Mouse (Mus musculus) left cerebral cortex, adult 2 months (tissue): ENCODE data around the gene Pbx2. TPM values are rescaled to one million over a fixed set of nuclear protein-coding genes. Genes with fewer than 3 reads are reported as not detected.

Experiments used
- DNase-seq, 2 experiments: peaks; one replicate each; pipeline ENCODE4 v3.0.0; 2021 to 2022; ENCODE audit warnings: low spot score in 2 of 2, mixed read lengths in 1 of 2; ENCODE audit errors: extremely low spot score in 1 of 2
- H3K27ac ChIP-seq: fragments of 200-600 bp; 2 replicates; pipeline ENCODE4 v1.8.1; 2022
- H3K4me3 ChIP-seq: fragments of 200-600 bp; 2 replicates; pipeline ENCODE4 v1.8.1; 2022
- CTCF ChIP-seq: fragments of 200-600 bp; IDR thresholded peaks from 2 replicates; pipeline ENCODE4 v1.8.1; 2022; ENCODE audit warnings: antibody characterized with exemption, mild to moderate bottlenecking, moderate library complexity
- intact Hi-C: fragments of 180-260 bp; cut with DNase I; formaldehyde crosslinking; loops from one replicate; pipeline ENCODE4 v1.15.1; 2025
- total RNA-seq, 2 experiments: library from RNA; stranded (reverse); gene quantifications; 2 replicates each; pipeline ENCODE4 v1.2.3; 2021

The Pbx2 gene
- total RNA-seq, 2 experiments from 2014 or later = 49.6 to 68.5 TPM

- intact Hi-C loops = loop anchor here (10.0 kb wide), 1 partner anchor 316 kb away; no protein-coding TSS in a partner anchor
- TF ChIP-seq CTCF = no peak
- no peak overlapping the region for H3K4me3 ChIP-seq
- no peak overlapping the region for H3K27ac ChIP-seq
- DNase-seq = no peak
Observed at GRCm38 (mm10) chr17:34561200-34561599, 29.9 kb upstream of the Pbx2 start.

GRCm38 (mm10) chr17:34562595-34562994, 28.5 kb upstream of the Pbx2 start:
- no peak for TF ChIP-seq CTCF
- H3K4me3 ChIP-seq = no peak overlapping the region
- intact Hi-C loops = loop anchor here (10.0 kb wide), 1 partner anchor 318 kb away; no protein-coding TSS in a partner anchor
- no peak overlapping the region for H3K27ac ChIP-seq
- no peak for DNase-seq

DNA sequence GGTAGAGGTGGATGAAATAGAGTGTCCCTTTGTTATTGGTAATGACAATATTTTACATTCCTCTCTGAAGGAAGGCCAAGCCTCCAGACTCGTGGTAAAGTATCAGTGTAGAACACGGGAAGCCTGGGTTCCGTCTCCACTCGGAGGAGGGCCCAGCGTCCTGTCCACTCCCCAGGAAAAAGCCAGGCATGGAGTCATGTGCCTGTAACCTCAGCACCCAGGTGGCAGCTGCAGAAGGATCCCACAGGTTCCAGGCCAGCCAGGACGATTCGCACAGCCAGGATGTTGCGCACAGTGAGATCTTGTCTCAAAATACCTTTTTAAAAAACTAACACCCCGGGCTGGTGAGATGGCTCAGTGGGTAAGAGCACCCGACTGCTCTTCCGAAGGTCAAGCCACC, 27.7 kb upstream of the Pbx2 start:
- intact Hi-C loops = loop anchor here (10.0 kb wide), 1 partner anchor 319 kb away; no protein-coding TSS in a partner anchor
- H3K4me3 ChIP-seq = no peak overlapping the region
- H3K27ac ChIP-seq = no peak overlapping the region
- no peak for DNase-seq
- no peak for TF ChIP-seq CTCF

DNA sequence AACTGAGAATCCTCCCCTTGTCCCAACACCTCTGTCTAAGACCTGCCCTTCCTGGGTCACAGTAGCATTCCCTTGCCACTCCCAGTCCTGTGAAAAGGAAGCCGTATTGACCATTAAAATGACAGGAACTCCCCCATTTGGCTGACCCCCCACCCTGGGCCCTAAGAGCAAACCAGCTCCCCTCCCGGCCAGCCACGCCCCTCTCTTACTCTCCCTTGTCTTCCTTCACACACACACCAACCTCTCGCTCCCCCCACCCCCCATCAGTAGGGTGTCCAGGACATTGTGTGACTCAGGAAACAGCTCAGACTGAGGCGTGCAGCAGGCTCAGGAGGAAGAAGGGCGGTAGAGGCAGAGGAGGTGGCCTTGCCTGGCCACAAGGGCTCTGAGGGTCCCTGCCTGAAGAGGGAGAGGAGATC, 27.1 kb upstream of the Pbx2 start, which contains the start of gene Notch4:
Gene Notch4, plus strand, starts transcription at position 266 of the 419 bp plus-strand sequence.
- Histone ChIP-seq H3K27ac (peak within 1 kb of the TSS; percentile 79), H3K4me3 (peak within 1 kb of the TSS; percentile 31)
- intact Hi-C loops = loop anchor here (10.0 kb wide), 1 partner anchor 319 kb away; no protein-coding TSS in a partner anchor
- no peak for DNase-seq
- no peak for TF ChIP-seq CTCF

DNA sequence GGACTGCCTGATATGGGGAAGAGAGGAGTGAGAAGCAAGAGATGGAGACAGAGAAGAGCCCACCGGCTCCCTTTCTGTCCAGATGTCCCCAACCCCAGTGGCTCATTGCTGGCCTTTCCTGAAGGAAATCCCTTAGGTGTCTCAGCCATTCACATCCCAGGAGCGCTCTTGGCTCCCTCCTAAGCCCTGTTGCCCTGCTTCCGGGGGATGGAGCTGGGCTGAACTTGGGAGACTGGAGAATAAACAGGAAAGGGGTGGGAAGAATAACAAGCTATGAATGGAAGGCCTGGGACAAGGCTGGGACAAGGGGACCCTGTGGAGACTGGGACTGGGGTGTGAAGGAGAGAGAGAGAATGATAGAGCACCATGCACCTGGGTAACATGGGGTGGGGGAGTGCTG, 26.3 kb upstream of the Pbx2 start:
- DNase-seq = no peak
- H3K4me3 ChIP-seq = peak overlapping the region; percentile 31
- TF ChIP-seq CTCF = no peak
- H3K27ac ChIP-seq = peak overlapping the region; percentile 79
- intact Hi-C loops = loop anchor here (10.0 kb wide), 1 partner anchor 320 kb away; no protein-coding TSS in a partner anchor

DNA sequence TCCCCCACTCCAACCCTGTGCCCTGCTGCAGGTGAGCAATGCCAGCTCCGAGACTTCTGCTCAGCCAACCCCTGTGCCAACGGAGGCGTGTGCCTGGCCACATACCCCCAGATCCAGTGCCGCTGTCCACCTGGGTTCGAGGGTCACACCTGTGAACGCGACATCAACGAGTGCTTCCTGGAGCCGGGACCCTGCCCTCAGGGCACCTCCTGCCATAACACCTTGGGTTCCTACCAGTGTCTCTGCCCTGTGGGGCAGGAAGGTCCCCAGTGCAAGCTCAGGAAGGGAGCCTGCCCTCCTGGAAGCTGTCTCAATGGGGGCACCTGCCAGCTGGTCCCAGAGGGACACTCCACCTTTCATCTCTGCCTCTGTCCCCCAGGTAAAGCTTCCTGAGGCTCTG, 23.8 kb upstream of the Pbx2 start:
- no peak for DNase-seq
- no peak for TF ChIP-seq CTCF
- no peak overlapping the region for H3K27ac ChIP-seq
- no peak overlapping the region for H3K4me3 ChIP-seq
- intact Hi-C loops = loop anchor here (10.0 kb wide), 1 partner anchor 323 kb away; no protein-coding TSS in a partner anchor

GRCm38 (mm10) chr17:34568421-34568820, 22.6 kb upstream of the Pbx2 start:
- intact Hi-C loops = loop anchor here (10.0 kb wide), 1 partner anchor 324 kb away; no protein-coding TSS in a partner anchor

DNA sequence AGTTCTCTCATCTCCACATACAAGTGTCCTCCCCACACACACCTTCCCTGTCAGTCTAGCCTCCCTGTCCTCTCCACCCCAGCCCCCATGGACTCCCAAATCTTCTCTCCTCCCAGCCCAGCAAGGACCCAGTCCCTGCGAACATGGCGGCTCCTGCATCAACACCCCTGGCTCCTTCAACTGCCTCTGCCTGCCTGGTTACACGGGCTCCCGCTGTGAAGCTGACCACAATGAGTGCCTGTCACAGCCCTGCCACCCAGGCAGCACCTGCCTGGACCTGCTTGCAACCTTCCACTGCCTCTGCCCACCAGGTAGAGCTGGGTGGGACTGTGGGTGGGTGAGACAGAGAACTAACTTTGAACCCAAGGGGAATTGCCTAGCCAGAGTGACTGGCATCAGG, 21.1 kb upstream of the Pbx2 start:
- intact Hi-C loops = loop anchor here (10.0 kb wide), 1 partner anchor 325 kb away; no protein-coding TSS in a partner anchor
- no peak overlapping the region for H3K4me3 ChIP-seq
- no peak for TF ChIP-seq CTCF
- H3K27ac ChIP-seq = no peak overlapping the region
- no peak for DNase-seq

More at GRCm38 (mm10) chr17:34568421-34568820, 22.6 kb upstream of the Pbx2 start:
- Histone ChIP-seq H3K4me3 (no peak overlapping the region), H3K27ac (no peak overlapping the region)
- no peak for TF ChIP-seq CTCF
- no peak for DNase-seq

GRCm38 (mm10) chr17:34571875-34572274, 19.2 kb upstream of the Pbx2 start:
- H3K4me3 ChIP-seq = no peak overlapping the region

DNA sequence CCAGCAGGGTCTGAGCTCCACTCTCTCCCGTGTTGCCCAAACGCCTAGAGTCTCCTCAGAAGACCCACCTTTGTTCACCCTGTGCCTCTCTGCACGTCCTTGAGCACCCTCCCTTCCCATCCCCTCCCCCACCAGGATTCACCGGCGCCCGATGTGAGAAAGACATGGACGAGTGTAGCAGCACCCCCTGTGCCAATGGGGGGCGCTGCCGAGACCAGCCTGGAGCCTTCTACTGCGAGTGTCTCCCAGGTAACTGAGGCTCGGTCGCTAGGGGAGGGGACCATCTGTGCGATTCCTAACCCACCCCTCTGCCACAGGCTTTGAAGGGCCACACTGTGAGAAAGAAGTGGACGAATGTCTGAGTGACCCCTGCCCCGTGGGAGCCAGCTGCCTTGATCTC, 18.7 kb upstream of the Pbx2 start:
- no peak for TF ChIP-seq CTCF
- no peak overlapping the region for H3K27ac ChIP-seq
- no peak for DNase-seq
- no peak overlapping the region for H3K4me3 ChIP-seq
- intact Hi-C loops = no loop called here

More at GRCm38 (mm10) chr17:34571875-34572274, 19.2 kb upstream of the Pbx2 start:
- no peak overlapping the region for H3K27ac ChIP-seq
- TF ChIP-seq CTCF = peak; percentile 45
- intact Hi-C loops = no loop called here
- no peak for DNase-seq

- TF ChIP-seq CTCF = no peak
- DNase-seq = no peak
- no peak overlapping the region for H3K4me3 ChIP-seq
- intact Hi-C loops = no loop called here
- no peak overlapping the region for H3K27ac ChIP-seq
Observed at GRCm38 (mm10) chr17:34576577-34576976, 14.5 kb upstream of the Pbx2 start.

GRCm38 (mm10) chr17:34578070-34578469, 13.0 kb upstream of the Pbx2 start:
- no peak for DNase-seq
- no peak overlapping the region for H3K4me3 ChIP-seq
- TF ChIP-seq CTCF = no peak
- intact Hi-C loops = no loop called here
- H3K27ac ChIP-seq = no peak overlapping the region

DNA sequence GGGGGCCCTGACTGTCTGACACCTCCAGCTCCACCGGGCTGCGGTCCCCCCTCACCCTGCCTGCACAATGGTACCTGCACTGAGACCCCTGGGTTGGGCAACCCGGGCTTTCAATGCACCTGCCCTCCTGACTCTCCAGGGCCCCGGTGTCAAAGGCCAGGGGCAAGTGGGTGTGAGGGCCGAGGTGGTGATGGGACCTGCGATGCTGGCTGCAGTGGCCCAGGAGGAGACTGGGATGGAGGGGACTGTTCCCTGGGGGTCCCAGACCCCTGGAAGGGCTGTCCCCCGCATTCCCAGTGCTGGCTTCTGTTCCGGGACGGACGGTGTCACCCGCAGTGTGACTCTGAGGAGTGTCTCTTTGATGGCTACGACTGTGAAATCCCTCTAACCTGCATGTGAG, 8.5 kb upstream of the Pbx2 start:
- TF ChIP-seq CTCF = no peak
- intact Hi-C loops = no loop called here
- no peak for DNase-seq
- no peak overlapping the region for H3K4me3 ChIP-seq
- no peak overlapping the region for H3K27ac ChIP-seq
